10 mouse cellular contexts compared by ENCODE assay signal in genomic region chr14:48189330-48189729, GRCm38 (mm10).
DNase-seq lines count a peak whose midpoint lies in the region; ATAC-seq and TF ChIP-seq lines count a peak whose summit lies in the region.
"Had no signal": no experiment of that assay in that cellular context is flagged by ENCODE, and none has a peak within 500 bp of the region (broad histone marks: within the 10 kb centered on the region; RNA-seq: fewer than 3 reads in every experiment).

No protein-coding gene starts in this region.

- peak; percentile 28 to 52 for DNase-seq in heart, adult 2 months
- DNase-seq in 3T3-L1 (ENCODE audit: low read depth, low spot score): peak; percentile 77
- peak; percentile 6 for DNase-seq in Muller cell, postnatal 12 days (ENCODE audit: inconsistent ontology term)
- DNase-seq in heart, postnatal 25 days (ENCODE audit: low spot score): peak; percentile 23
- DNase-seq in thymus, postnatal 4 days: no peak
- DNase-seq in kidney, adult 9 months: no peak
- DNase-seq in yolk sac, embryonic 10.5 days (ENCODE audit: low spot score): no peak
- DNase-seq: kidney, adult 11 months had no signal

- no peak for TF ChIP-seq EP300 in heart, adult 2 months (IDR thresholded peaks at IDR 0.05; ENCODE audit: insufficient read depth, low read depth, low read length)

- TF ChIP-seq POLR2A in heart, adult 2 months (IDR thresholded peaks at IDR 0.05; ENCODE audit: insufficient read depth, low read depth, low read length): no peak

- H3K79me2 ChIP-seq in heart, adult 2 months (replicated peaks; ENCODE audit: control insufficient read depth, insufficient read depth, low read length): peaks cover 1% of the 10 kb centered on the region; the same call in 1 of the 2 replicates

- H3K27me3 ChIP-seq in heart, adult 2 months (ENCODE audit: control insufficient read depth, insufficient read depth, low read length): no peaks in the 10 kb centered on the region
- H3K27me3 ChIP-seq in heart, embryonic 11.5 days (ENCODE audit: control insufficient read depth, insufficient read depth, low read length): no peaks in the 10 kb centered on the region

- no peak for ATAC-seq in heart, embryonic 11.5 days (replicated peaks; ENCODE audit: insufficient number of reproducible peaks, low FRiP score, low TSS enrichment)
- ATAC-seq: midbrain, embryonic 16.5 days had no signal

- no peak overlapping the region for H3K27ac ChIP-seq in heart, adult 2 months
- no peak overlapping the region for H3K27ac ChIP-seq in heart, embryonic 11.5 days (ENCODE audit: low read depth, low read length)

- H3K9ac ChIP-seq in heart, adult 2 months (ENCODE audit: low read depth, low read length): no peak overlapping the region
- H3K9ac ChIP-seq in heart, embryonic 11.5 days (ENCODE audit: low read depth, low read length): no peak overlapping the region

- no peak overlapping the region for H3K4me2 ChIP-seq in heart, embryonic 11.5 days

- 48% methylated on average over 8 of the region's 8 CpGs for WGBS in heart, adult 2 months
- 51% methylated on average over 8 of the region's 8 CpGs for WGBS in heart, embryonic 11.5 days (ENCODE audit: insufficient replicate concordance)

- H3K4me3 ChIP-seq in heart, adult 2 months: no peak overlapping the region
- no peak overlapping the region for H3K4me3 ChIP-seq in heart, embryonic 11.5 days (ENCODE audit: low read depth, low read length)

- peaks cover 13% of the 10 kb centered on the region for H3K4me1 ChIP-seq in heart, adult 2 months (ENCODE audit: control insufficient read depth, insufficient read depth, low read length)
- H3K4me1 ChIP-seq in heart, embryonic 11.5 days (ENCODE audit: control insufficient read depth, insufficient read depth, low read length): no peaks in the 10 kb centered on the region

- H3K9me3 ChIP-seq in heart, embryonic 11.5 days (replicated peaks; ENCODE audit: control insufficient read depth, low read length): no peaks in the 10 kb centered on the region

- intact Hi-C loops in heart, adult 2 months (cut with DNase I): no loop called here
- intact Hi-C loops in heart, postnatal 25 days (cut with DNase I): no loop called here

- H3K36me3 ChIP-seq in heart, adult 2 months (ENCODE audit: control insufficient read depth, insufficient read depth, low read length): no peaks in the 10 kb centered on the region
- no peaks in the 10 kb centered on the region for H3K36me3 ChIP-seq in heart, embryonic 11.5 days (ENCODE audit: control insufficient read depth, insufficient read depth, low read length)

- TF ChIP-seq CTCF in heart, adult 2 months (IDR thresholded peaks at IDR 0.05): no peak

Comparison
In these comparisons a context has a peak if more than half of its experiments do, and no peak if none do; other contexts are left out.
1. DNase-seq: peak in heart, adult 2 months (2 of 2), 3T3-L1 (single experiment), Muller cell, postnatal 12 days (single experiment) and heart, postnatal 25 days (single experiment); none in thymus, postnatal 4 days (single experiment), kidney, adult 9 months (single experiment) and yolk sac, embryonic 10.5 days (single experiment).